Mouse (Mus musculus) G1E (cell line): ENCODE results near the gene Atp10a. TPM values are rescaled to one million over a fixed set of nuclear protein-coding genes. Genes with fewer than 3 reads are reported as not detected.

Experiments used
- ATAC-seq: 2 replicates; pipeline ENCODE4 v1.8.0; 2016; ENCODE audit warnings: mild to moderate bottlenecking; ENCODE audit not compliant: insufficient number of reproducible peaks, poor library complexity, low FRiP score, severe bottlenecking; ENCODE audit errors: extremely low read depth
- DNase-seq: peaks from one replicate; pipeline ENCODE4 v3.0.0; 2012; ENCODE audit warnings: low spot score
- H3K27me3 ChIP-seq: 2 replicates; pipeline ENCODE4 v1.6.1; 2012; ENCODE audit warnings: mild to moderate bottlenecking, low read length, inconsistent platforms; ENCODE audit not compliant: insufficient read depth
- H3K36me3 ChIP-seq: replicated peaks from 2 replicates; pipeline ENCODE3; 2012; ENCODE audit warnings: mild to moderate bottlenecking, inconsistent platforms
- H3K4me1 ChIP-seq: 2 replicates; pipeline ENCODE4 v1.6.1; 2012; ENCODE audit warnings: low read depth, low read length, inconsistent platforms, mixed read lengths; ENCODE audit not compliant: insufficient read depth
- H3K4me3 ChIP-seq: 2 replicates; pipeline ENCODE4 v1.5.1; 2012; ENCODE audit warnings: low read depth, mild to moderate bottlenecking, inconsistent platforms, low read length, moderate library complexity, mixed read lengths
- H3K9me3 ChIP-seq: replicated peaks from 2 replicates; pipeline ENCODE4 v1.6.1; 2012; ENCODE audit warnings: inconsistent platforms
- CTCF ChIP-seq: IDR thresholded peaks from 2 replicates; pipeline ENCODE4 v1.5.1; 2012; ENCODE audit warnings: low read depth, low read length, inconsistent platforms, mixed read lengths
- GATA1 ChIP-seq: IDR thresholded peaks from 2 replicates; pipeline ENCODE4 v1.6.1; 2012; ENCODE audit warnings: borderline replicate concordance, low read length, inconsistent platforms, mixed read lengths
- GATA2 ChIP-seq: IDR thresholded peaks from 2 replicates; pipeline ENCODE4 v1.6.1; 2012; ENCODE audit warnings: low read depth, low read length, inconsistent platforms, borderline replicate concordance
- POLR2AphosphoS5 ChIP-seq: IDR thresholded peaks from 2 replicates; pipeline ENCODE4 v1.6.1; 2012; ENCODE audit warnings: low read depth, low read length, inconsistent platforms; ENCODE audit not compliant: insufficient replicate concordance
- TAL1 ChIP-seq: conservative IDR thresholded peaks from 2 replicates; pipeline ENCODE4 v1.6.1; 2012; ENCODE audit warnings: low read depth, low read length, inconsistent platforms, mixed read lengths
- polyA plus RNA-seq: library from polyadenylated mRNA; stranded (reverse); fragments of >175 nt; gene quantifications from 2 replicates; pipeline ENCODE4 v1.2.3, GENCODE M21; 2012
- total RNA-seq, 2 experiments: library from RNA; stranded (forward) in 1 of 2; stranded (reverse) in 1 of 2; fragments of 200-1000 nt in 1 of 2; fragments of >200 nt in 1 of 2; fragmentation: Nextera tagmentation in 1 of 2; gene quantifications; 2 replicates each; pipeline ENCODE4 v1.2.3; 2014 to 2017

Atp10a gene
- total and polyA plus RNA-seq, 3 experiments, result not detected

- H3K36me3 ChIP-seq, result no peaks in the 10 kb centered on the region
- H3K27me3 ChIP-seq, result no peaks in the 10 kb centered on the region
- H3K4me3 ChIP-seq, result no peak overlapping the region
- no peak for ATAC-seq
- H3K4me1 ChIP-seq, result no peaks in the 10 kb centered on the region
- no peak for DNase-seq
- peaks cover 16% of the 10 kb centered on the region for H3K9me3 ChIP-seq
- no peak for TF ChIP-seq POLR2AphosphoS5
- no peak for TF ChIP-seq CTCF
- TF ChIP-seq GATA2, result no peak
Measured at GRCm38 (mm10) chr7:58758396-58758795, 102.4 kb downstream of the Atp10a start.

- no peak for TF ChIP-seq CTCF
- no peak for TF ChIP-seq POLR2AphosphoS5
- no peak for TF ChIP-seq GATA2
- no peak for TF ChIP-seq TAL1
- no peak for TF ChIP-seq GATA1
- H3K9me3 ChIP-seq, result peaks cover 12% of the 10 kb centered on the region
- H3K27me3 ChIP-seq, result no peaks in the 10 kb centered on the region
- H3K36me3 ChIP-seq, result no peaks in the 10 kb centered on the region
- no peak for DNase-seq
- H3K4me3 ChIP-seq, result no peak overlapping the region
- H3K4me1 ChIP-seq, result no peaks in the 10 kb centered on the region
- no peak for ATAC-seq
Measured at GRCm38 (mm10) chr7:58759265-58759664, 103.3 kb downstream of the Atp10a start.

GRCm38 (mm10) chr7:58767257-58767656 lies 111.3 kb downstream of the Atp10a start:
- no peaks in the 10 kb centered on the region for H3K4me1 ChIP-seq
- DNase-seq (no peak), ATAC-seq (no peak)
- H3K9me3 ChIP-seq, result peaks cover 30% of the 10 kb centered on the region
- H3K4me3 ChIP-seq, result no peak overlapping the region
- no peaks in the 10 kb centered on the region for H3K36me3 ChIP-seq
- TF ChIP-seq CTCF, result no peak
- no peak for TF ChIP-seq TAL1
- TF ChIP-seq GATA2, result no peak
- TF ChIP-seq POLR2AphosphoS5, result no peak
- TF ChIP-seq GATA1, result no peak
- no peaks in the 10 kb centered on the region for H3K27me3 ChIP-seq

GRCm38 (mm10) chr7:58768253-58768652 lies 112.3 kb downstream of the Atp10a start:
- H3K36me3 ChIP-seq, result no peaks in the 10 kb centered on the region
- H3K27me3 ChIP-seq, result no peaks in the 10 kb centered on the region
- H3K4me3 ChIP-seq, result no peak overlapping the region
- DNase-seq (no peak), ATAC-seq (no peak)
- no peaks in the 10 kb centered on the region for H3K4me1 ChIP-seq
- H3K9me3 ChIP-seq, result peaks cover 30% of the 10 kb centered on the region
- TF ChIP-seq CTCF, result no peak
- no peak for TF ChIP-seq POLR2AphosphoS5
- TF ChIP-seq GATA2, result no peak
- TF ChIP-seq GATA1, result no peak
- TF ChIP-seq TAL1, result no peak

DNA sequence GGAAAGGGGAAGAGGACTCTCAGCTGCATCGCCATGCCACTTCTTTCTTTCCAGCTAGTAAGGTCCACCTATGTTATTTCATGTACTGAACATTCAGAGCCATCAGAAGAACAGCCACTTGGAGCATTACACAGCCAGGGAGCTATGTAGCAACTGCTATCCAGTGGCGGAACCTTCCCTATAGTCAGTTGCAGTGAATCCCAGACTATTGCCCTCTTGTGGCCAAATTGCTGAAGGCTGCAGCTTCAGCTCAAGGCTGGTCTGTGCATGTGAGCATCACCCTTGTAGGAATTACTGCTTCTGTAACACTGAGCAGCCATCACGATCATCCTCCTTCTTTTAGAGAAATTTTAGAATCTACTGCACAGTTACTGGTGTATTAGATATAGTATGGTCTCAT lies 114.3 kb downstream of the Atp10a start:
- DNase-seq (no peak), ATAC-seq (no peak)
- H3K27me3 ChIP-seq, result no peaks in the 10 kb centered on the region
- no peaks in the 10 kb centered on the region for H3K36me3 ChIP-seq
- no peak for TF ChIP-seq POLR2AphosphoS5
- no peak for TF ChIP-seq TAL1
- no peak for TF ChIP-seq GATA2
- TF ChIP-seq CTCF, result no peak
- TF ChIP-seq GATA1, result no peak
- H3K4me1 ChIP-seq, result no peaks in the 10 kb centered on the region
- H3K4me3 ChIP-seq, result no peak overlapping the region
- H3K9me3 ChIP-seq, result peaks cover 35% of the 10 kb centered on the region

DNA sequence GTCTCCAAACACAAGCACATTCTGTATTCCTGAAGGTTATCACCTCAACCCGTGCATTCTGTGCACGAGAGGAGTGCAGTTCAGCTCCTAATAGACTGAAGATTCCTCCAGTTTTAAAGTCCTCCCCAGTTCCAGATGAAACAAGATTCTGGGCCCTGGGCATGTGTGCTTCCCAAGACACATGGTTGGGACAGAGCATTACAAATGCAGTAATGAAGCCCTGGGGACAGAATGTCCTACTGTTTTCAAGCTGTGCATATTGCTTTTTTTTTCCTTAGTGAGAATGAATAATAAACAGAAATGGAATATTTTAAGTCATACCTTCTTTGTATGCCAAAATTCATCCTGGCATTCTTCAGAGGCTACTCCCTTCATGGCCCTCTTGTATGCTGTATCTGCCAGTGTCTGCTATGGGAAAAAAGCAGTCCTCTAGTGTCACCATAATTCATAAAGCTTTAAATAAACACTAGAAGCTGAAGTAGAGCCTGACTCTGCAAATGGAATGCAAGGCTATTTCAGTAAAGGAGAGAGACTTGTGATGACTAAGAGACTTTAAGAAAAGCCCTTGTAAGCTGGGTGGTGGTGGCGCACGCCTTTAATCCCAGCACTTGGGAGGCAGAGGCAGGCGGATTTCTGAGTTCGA lies 116.2 kb downstream of the Atp10a start:
- Histone ChIP-seq H3K9me3 (peaks cover 38% of the 10 kb centered on the region), H3K4me3 (no peak overlapping the region), H3K27me3 (no peaks in the 10 kb centered on the region), H3K36me3 (no peaks in the 10 kb centered on the region), H3K4me1 (no peaks in the 10 kb centered on the region)
- no peak for ATAC-seq
- no peak for DNase-seq
- TF ChIP-seq GATA1, result no peak
- TF ChIP-seq GATA2, result no peak
- TF ChIP-seq CTCF, result no peak
- TF ChIP-seq TAL1, result no peak
- no peak for TF ChIP-seq POLR2AphosphoS5
